Mouse (Mus musculus) myocyte (in vitro differentiated cells): ENCODE results near the gene Paf1.

Experiments used
- CEBPB ChIP-seq: IDR thresholded peaks from 2 replicates; pipeline ENCODE4 v1.6.1; 2011; ENCODE audit warnings: mild to moderate bottlenecking, moderate library complexity; ENCODE audit not compliant: poor library complexity, insufficient read depth, severe bottlenecking
- E2F4 ChIP-seq: IDR thresholded peaks from one replicate; pipeline ENCODE4 v1.6.1; 2011; ENCODE audit warnings: mild to moderate bottlenecking, control low read depth, moderate library complexity; ENCODE audit not compliant: insufficient read depth
- MAX ChIP-seq: IDR thresholded peaks from one replicate; pipeline ENCODE4 v1.6.1; 2011; ENCODE audit warnings: low read depth, mild to moderate bottlenecking, control low read depth
- MYOD1 ChIP-seq, 3 experiments: IDR thresholded peaks; one replicate each; pipeline ENCODE4 v1.6.1; 2011; ENCODE audit warnings: control low read depth in 2 of 3, low read depth in 2 of 3, mild to moderate bottlenecking in 2 of 3, moderate library complexity in 1 of 3; ENCODE audit not compliant: insufficient read length in 2 of 3, control insufficient read depth in 1 of 3
- MYOG ChIP-seq, 3 experiments: IDR thresholded peaks; one replicate each; pipeline ENCODE4 v1.6.1; 2011; ENCODE audit warnings: control low read depth in 2 of 3, low read depth in 2 of 3, mild to moderate bottlenecking in 2 of 3; ENCODE audit not compliant: insufficient read length in 2 of 3, control insufficient read depth in 1 of 3, insufficient read depth in 1 of 3
- POLR2A ChIP-seq: IDR thresholded peaks from one replicate; pipeline ENCODE4 v1.6.1; 2011; ENCODE audit warnings: low read depth, mild to moderate bottlenecking, control low read depth, moderate library complexity; ENCODE audit not compliant: insufficient read length
- POLR2AphosphoS2 ChIP-seq: IDR thresholded peaks from one replicate; pipeline ENCODE4 v1.6.1; 2011; ENCODE audit warnings: low read depth, control low read depth; ENCODE audit not compliant: insufficient read length
- REST ChIP-seq: IDR thresholded peaks from one replicate; pipeline ENCODE4 v1.6.1; 2011; ENCODE audit warnings: mild to moderate bottlenecking, control low read depth, moderate library complexity; ENCODE audit not compliant: insufficient read depth, insufficient read length
- TCF12 ChIP-seq: IDR thresholded peaks from one replicate; pipeline ENCODE4 v1.6.1; 2011; ENCODE audit warnings: mild to moderate bottlenecking, control low read depth; ENCODE audit not compliant: poor library complexity, insufficient read depth, severe bottlenecking
- USF1 ChIP-seq: IDR thresholded peaks from one replicate; pipeline ENCODE4 v1.6.1; 2011; ENCODE audit warnings: low read depth, mild to moderate bottlenecking, control low read depth, moderate library complexity

GRCm38 (mm10) chr7:28373131-28373581 is 19.6 kb upstream of the Paf1 start:
- TF ChIP-seq POLR2A, result no peak
- no peak for TF ChIP-seq TCF12
- no peak for TF ChIP-seq CEBPB
- no peak for TF ChIP-seq MAX
- TF ChIP-seq E2F4, result no peak
- TF ChIP-seq USF1, result no peak
- no peak for TF ChIP-seq REST
- TF ChIP-seq POLR2AphosphoS2, result no peak
- TF ChIP-seq MYOD1 (IDR thresholded peaks at IDR 0.05; ENCODE audit: control insufficient read depth in 1 of 3, insufficient read length in 2 of 3, low read depth in 2 of 3), result no peak
- no peak for TF ChIP-seq MYOG (IDR thresholded peaks at IDR 0.05; ENCODE audit: control insufficient read depth in 1 of 3, insufficient read depth in 1 of 3, insufficient read length in 2 of 3, low read depth in 2 of 3)
